Mouse (Mus musculus) embryonic fibroblast, embryonic 13.5 days (primary cell): ENCODE data around the gene Sema5a.

ENCODE experiments used
- CTCF ChIP-seq: IDR thresholded peaks from 2 replicates; pipeline ENCODE4 v1.5.1; 2011; ENCODE audit warnings: mild to moderate bottlenecking, control low read depth, low read length, moderate library complexity, borderline replicate concordance; ENCODE audit not compliant: insufficient read depth
- POLR2A ChIP-seq: IDR thresholded peaks from 2 replicates; pipeline ENCODE4 v1.6.1; 2011; ENCODE audit warnings: low read depth, mild to moderate bottlenecking, control low read depth, low read length, moderate library complexity

GRCm38 (mm10) chr15:32574327-32574726 lies 329.7 kb downstream of the Sema5a start:
- no peak for TF ChIP-seq POLR2A
- TF ChIP-seq CTCF: no peak
